ENCODE assay signal across 19 mouse cellular contexts in genomic region chr5:50031763-50032272, GRCm38 (mm10). TPM values are rescaled to one million over a fixed set of nuclear protein-coding genes. Genes with fewer than 3 reads are reported as not detected.
DNase-seq lines count a peak whose midpoint lies in the region; ATAC-seq and TF ChIP-seq lines count a peak whose summit lies in the region.
"Had no signal": no experiment of that assay in that cellular context is flagged by ENCODE, and none has a peak within 500 bp of the region (broad histone marks: within the 10 kb centered on the region; RNA-seq: fewer than 3 reads in every experiment).

No protein-coding gene starts in this region.

- H3K4me3 ChIP-seq in forebrain, embryonic 13.5 days: no peak overlapping the region
- H3K4me3 ChIP-seq in forebrain, postnatal 0 days (ENCODE audit: low read depth, low read length): no peak overlapping the region
- no peak overlapping the region for H3K4me3 ChIP-seq in kidney, embryonic 15.5 days (replicated peaks)
- H3K4me3 ChIP-seq in midbrain, embryonic 15.5 days: no peak overlapping the region
- no peak overlapping the region for H3K4me3 ChIP-seq in midbrain, embryonic 16.5 days (ENCODE audit: low read depth, low read length)
- no peak overlapping the region for H3K4me3 ChIP-seq in stomach, postnatal 0 days (ENCODE audit: low read depth, low read length)
- H3K4me3 ChIP-seq: embryonic facial prominence, embryonic 15.5 days; heart, adult 2 months; heart, embryonic 15.5 days; megakaryocyte, embryonic 14.5 days had no signal

- H3K9ac ChIP-seq in forebrain, embryonic 13.5 days: no peak overlapping the region
- no peak overlapping the region for H3K9ac ChIP-seq in forebrain, postnatal 0 days
- no peak overlapping the region for H3K9ac ChIP-seq in kidney, embryonic 15.5 days
- H3K9ac ChIP-seq in midbrain, embryonic 15.5 days: no peak overlapping the region
- no peak overlapping the region for H3K9ac ChIP-seq in midbrain, embryonic 16.5 days (ENCODE audit: low read depth, low read length)
- H3K9ac ChIP-seq in stomach, postnatal 0 days (ENCODE audit: low read length): no peak overlapping the region
- H3K9ac ChIP-seq: embryonic facial prominence, embryonic 15.5 days; heart, embryonic 15.5 days had no signal

- DNase-seq in forebrain, postnatal 0 days: no peak
- DNase-seq in kidney, postnatal 14 days: no peak
- DNase-seq in stomach, postnatal 0 days (ENCODE audit: low spot score): no peak
- no peak for DNase-seq in cerebellum, postnatal 25 days
- DNase-seq: adrenal gland, adult 8-10 months; cerebellum, adult 9-11 months; gastrocnemius, postnatal 25 days; heart, adult 2 months; lung, adult 2 months had no signal

- TF ChIP-seq CTCF in forebrain, postnatal 0 days (IDR thresholded peaks at IDR 0.05; ENCODE audit: low read depth): no peak
- TF ChIP-seq CTCF in stomach, postnatal 0 days (IDR thresholded peaks at IDR 0.05; ENCODE audit: low read depth): no peak

- ATAC-seq in forebrain, embryonic 13.5 days: peak; percentile 14; the same call in 1 of the 2 replicates
- no peak for ATAC-seq in forebrain, postnatal 0 days
- ATAC-seq in kidney, embryonic 15.5 days (replicated peaks; ENCODE audit: low FRiP score): no peak
- ATAC-seq in midbrain, embryonic 15.5 days (replicated peaks): 0 out of 2 replicates have a peak, but pooled peaks have one; percentile 22
- ATAC-seq in midbrain, embryonic 16.5 days: no peak
- peak; percentile 41; the same call in 1 of the 2 replicates for ATAC-seq in stomach, postnatal 0 days (ENCODE audit: low FRiP score, low TSS enrichment)
- ATAC-seq: CD4-positive, CD25-positive, alpha-beta regulatory T cell, adult 4 months; inflammation-experienced regulatory T-cells, adult 6 months had no signal

- no peaks in the 10 kb centered on the region for H3K9me3 ChIP-seq in forebrain, embryonic 13.5 days (replicated peaks)
- H3K9me3 ChIP-seq in forebrain, postnatal 0 days (ENCODE audit: low read length): no peaks in the 10 kb centered on the region
- H3K9me3 ChIP-seq in kidney, embryonic 15.5 days (replicated peaks): no peaks in the 10 kb centered on the region
- no peaks in the 10 kb centered on the region for H3K9me3 ChIP-seq in midbrain, embryonic 15.5 days
- no peaks in the 10 kb centered on the region for H3K9me3 ChIP-seq in midbrain, embryonic 16.5 days (replicated peaks; ENCODE audit: control insufficient read depth, low read length, poor library complexity, severe bottlenecking)
- H3K9me3 ChIP-seq in stomach, postnatal 0 days (ENCODE audit: control insufficient read depth, low read length): no peaks in the 10 kb centered on the region
- H3K9me3 ChIP-seq: embryonic facial prominence, embryonic 15.5 days; heart, embryonic 15.5 days; megakaryocyte, embryonic 14.5 days had no signal

- H3K4me2 ChIP-seq in forebrain, embryonic 13.5 days: no peak overlapping the region
- no peak overlapping the region for H3K4me2 ChIP-seq in forebrain, postnatal 0 days (ENCODE audit: low read depth)
- no peak overlapping the region for H3K4me2 ChIP-seq in kidney, embryonic 15.5 days
- no peak overlapping the region for H3K4me2 ChIP-seq in midbrain, embryonic 15.5 days
- no peak overlapping the region for H3K4me2 ChIP-seq in midbrain, embryonic 16.5 days (ENCODE audit: low read length)
- H3K4me2 ChIP-seq in stomach, postnatal 0 days (replicated peaks; ENCODE audit: low read depth): no peak overlapping the region
- H3K4me2 ChIP-seq: embryonic facial prominence, embryonic 15.5 days; heart, embryonic 15.5 days had no signal

- TF ChIP-seq EP300 in stomach, postnatal 0 days (optimal IDR thresholded peaks at IDR 0.05): no peak

- H3K36me3 ChIP-seq in forebrain, embryonic 13.5 days (ENCODE audit: poor library complexity, severe bottlenecking): no peaks in the 10 kb centered on the region
- no peaks in the 10 kb centered on the region for H3K36me3 ChIP-seq in forebrain, postnatal 0 days (ENCODE audit: insufficient read depth)
- H3K36me3 ChIP-seq in kidney, embryonic 15.5 days: no peaks in the 10 kb centered on the region
- H3K36me3 ChIP-seq in midbrain, embryonic 15.5 days (replicated peaks): no peaks in the 10 kb centered on the region
- no peaks in the 10 kb centered on the region for H3K36me3 ChIP-seq in midbrain, embryonic 16.5 days (ENCODE audit: control insufficient read depth, insufficient read depth, low read length)
- no peaks in the 10 kb centered on the region for H3K36me3 ChIP-seq in stomach, postnatal 0 days (ENCODE audit: control insufficient read depth, insufficient read depth, low read length)
- H3K36me3 ChIP-seq: embryonic facial prominence, embryonic 15.5 days; heart, embryonic 15.5 days had no signal

- H3K4me1 ChIP-seq in forebrain, embryonic 13.5 days: peaks cover 51% of the 10 kb centered on the region
- H3K4me1 ChIP-seq in forebrain, postnatal 0 days (ENCODE audit: insufficient read depth): peaks cover 6% of the 10 kb centered on the region
- H3K4me1 ChIP-seq in kidney, embryonic 15.5 days: peaks cover 58% of the 10 kb centered on the region
- H3K4me1 ChIP-seq in midbrain, embryonic 15.5 days: peaks cover 22% of the 10 kb centered on the region
- peaks cover 19% of the 10 kb centered on the region for H3K4me1 ChIP-seq in midbrain, embryonic 16.5 days (ENCODE audit: control insufficient read depth, insufficient read depth, low read length)
- peaks cover 2% of the 10 kb centered on the region; the same call in 1 of the 2 replicates for H3K4me1 ChIP-seq in stomach, postnatal 0 days (replicated peaks; ENCODE audit: control insufficient read depth, insufficient read depth)

- H3K27me3 ChIP-seq in forebrain, embryonic 13.5 days: no peaks in the 10 kb centered on the region
- no peaks in the 10 kb centered on the region for H3K27me3 ChIP-seq in forebrain, postnatal 0 days (ENCODE audit: insufficient read depth, low read length)
- no peaks in the 10 kb centered on the region for H3K27me3 ChIP-seq in kidney, embryonic 15.5 days
- no peaks in the 10 kb centered on the region for H3K27me3 ChIP-seq in midbrain, embryonic 15.5 days (replicated peaks)
- H3K27me3 ChIP-seq in midbrain, embryonic 16.5 days (ENCODE audit: control insufficient read depth, insufficient read depth, low read depth, low read length): no peaks in the 10 kb centered on the region
- no peaks in the 10 kb centered on the region for H3K27me3 ChIP-seq in stomach, postnatal 0 days (ENCODE audit: control insufficient read depth, insufficient read depth, low read length)
- H3K27me3 ChIP-seq: embryonic facial prominence, embryonic 15.5 days; heart, embryonic 15.5 days; Patski had no signal

- H3K27ac ChIP-seq in forebrain, embryonic 13.5 days: no peak overlapping the region
- H3K27ac ChIP-seq in forebrain, postnatal 0 days (ENCODE audit: low read depth, low read length): no peak overlapping the region
- H3K27ac ChIP-seq in kidney, embryonic 15.5 days: 0 out of 2 replicates have a peak overlapping the region, but pooled peaks have one; percentile 18
- no peak overlapping the region for H3K27ac ChIP-seq in midbrain, embryonic 15.5 days
- H3K27ac ChIP-seq in midbrain, embryonic 16.5 days (ENCODE audit: low read length): no peak overlapping the region
- 0 out of 2 replicates have a peak overlapping the region, but pooled peaks have one; percentile 13 for H3K27ac ChIP-seq in stomach, postnatal 0 days (replicated peaks)
- H3K27ac ChIP-seq: embryonic facial prominence, embryonic 15.5 days; heart, adult 2 months; heart, embryonic 15.5 days had no signal

- WGBS in forebrain, embryonic 13.5 days: 96% methylated on average over 2 of the region's 2 CpGs
- WGBS in forebrain, postnatal 0 days: 95% methylated on average over 2 of the region's 2 CpGs
- 76% methylated on average over 2 of the region's 2 CpGs for WGBS in kidney, embryonic 15.5 days
- 87% methylated on average over 2 of the region's 2 CpGs for WGBS in midbrain, embryonic 15.5 days
- WGBS in midbrain, embryonic 16.5 days: 92% methylated on average over 2 of the region's 2 CpGs
- 72% methylated on average over 2 of the region's 2 CpGs for WGBS in stomach, postnatal 0 days

RNA-seq across cellular contexts. Expression of gene Adgra3, which starts 27.0 kb away (rescaled TPM):
- polyA plus RNA-seq in forebrain, embryonic 13.5 days (2015; fragmentation: Nextera tagmentation; extraction: Ambion mirVana): 22.3 and 22.6 TPM in 2 replicates
- 42.1 and 46.8 TPM in 2 replicates for total RNA-seq in forebrain, postnatal 0 days (2014; rRNA removed)
- 8.9 and 9.1 TPM in 2 replicates for polyA plus RNA-seq in forebrain, postnatal 0 days (2015; fragmentation: Nextera tagmentation; extraction: Ambion mirVana)
- 39.3 and 40.1 TPM in 2 replicates for polyA plus RNA-seq in kidney, embryonic 15.5 days (2015; fragmentation: Nextera tagmentation; extraction: Ambion mirVana)
- polyA plus RNA-seq in midbrain, embryonic 15.5 days (2015; fragmentation: Nextera tagmentation; extraction: Ambion mirVana): 14.3 and 15.4 TPM in 2 replicates
- 9.9 and 11.5 TPM in 2 replicates for polyA plus RNA-seq in midbrain, embryonic 16.5 days (2015; fragmentation: Nextera tagmentation; extraction: Ambion mirVana)
- 7.1 and 7.9 TPM in 2 replicates for polyA plus RNA-seq in stomach, postnatal 0 days (2015; fragmentation: Nextera tagmentation; extraction: Ambion mirVana)
- polyA plus RNA-seq: CD4-positive, CD25-positive, alpha-beta regulatory T cell, adult 4 months; inflammation-experienced regulatory T-cells, adult 6 months had no signal

Comparison
In these comparisons a context has a peak if more than half of its experiments do, and no peak if none do; other contexts are left out.
1. ATAC-seq: peak in forebrain, embryonic 13.5 days (single experiment), midbrain, embryonic 15.5 days (single experiment) and stomach, postnatal 0 days (single experiment); none in forebrain, postnatal 0 days (single experiment), kidney, embryonic 15.5 days (single experiment) and midbrain, embryonic 16.5 days (single experiment).
2. H3K27ac ChIP-seq: peak in kidney, embryonic 15.5 days (single experiment) and stomach, postnatal 0 days (single experiment); none in forebrain, embryonic 13.5 days (single experiment), forebrain, postnatal 0 days (single experiment), midbrain, embryonic 15.5 days (single experiment) and midbrain, embryonic 16.5 days (single experiment).